Mouse (Mus musculus) heart, embryonic 13.5 days (tissue): Measurements from ENCODE around the gene Tas2r105. TPM values are rescaled to one million over a fixed set of nuclear protein-coding genes. Genes with fewer than 3 reads are reported as not detected.

Experiments
- ATAC-seq: fragments of 200-750 bp; cut with Nextera tagmentation; 2 replicates; pipeline ENCODE4 v1.8.0; 2017; ENCODE audit warnings: moderate TSS enrichment; ENCODE audit not compliant: insufficient number of reproducible peaks, low FRiP score, low TSS enrichment; ENCODE audit errors: extremely low read depth
- H3K27ac ChIP-seq: fragments of 300-500 bp; sonication (generic); replicated peaks from 2 replicates; pipeline ENCODE4 v1.5.1; 2015; ENCODE audit warnings: moderate library complexity, mild to moderate bottlenecking, inconsistent platforms
- H3K27me3 ChIP-seq: fragments of 300-500 bp; sonication (generic); replicated peaks from 2 replicates; pipeline ENCODE4 v1.6.1; 2015; ENCODE audit warnings: mild to moderate bottlenecking, inconsistent platforms
- H3K36me3 ChIP-seq: fragments of 300-500 bp; sonication (generic); 2 replicates; pipeline ENCODE4 v1.6.1; 2015; ENCODE audit warnings: mild to moderate bottlenecking, inconsistent platforms
- H3K4me1 ChIP-seq: fragments of 300-500 bp; sonication (generic); 2 replicates; pipeline ENCODE4 v1.6.1; 2015; ENCODE audit warnings: inconsistent platforms
- H3K4me2 ChIP-seq: fragments of 300-500 bp; sonication (generic); 2 replicates; pipeline ENCODE4 v1.6.1; 2015; ENCODE audit warnings: inconsistent platforms, mild to moderate bottlenecking, moderate library complexity
- H3K4me3 ChIP-seq: fragments of 300-500 bp; sonication (generic); 2 replicates; pipeline ENCODE4 v1.5.1; 2015; ENCODE audit warnings: moderate library complexity, mild to moderate bottlenecking, inconsistent platforms
- H3K9ac ChIP-seq: fragments of 300-500 bp; sonication (generic); 2 replicates; pipeline ENCODE4 v1.6.1; 2015; ENCODE audit warnings: inconsistent platforms, mild to moderate bottlenecking, moderate library complexity
- H3K9me3 ChIP-seq: fragments of 300-500 bp; sonication (generic); 2 replicates; pipeline ENCODE4 v1.6.1; 2016; ENCODE audit warnings: inconsistent platforms
- WGBS: fragments of 180-500 bp; shearing (Covaris S2); methylation state at CpG from one replicate; pipeline ENCODE4 v1.1.7; 2015; ENCODE audit warnings: mixed read lengths; 5-methylcytosine and 5-hydroxymethylcytosine counted together
- polyA plus RNA-seq: library from polyadenylated mRNA; unstranded; fragments of >200 nt; fragmentation: Nextera tagmentation; extraction: Ambion mirVana; gene quantifications from 2 replicates; pipeline ENCODE4 v1.2.1, GENCODE M21; 2015

Tas2r105 gene
- polyA plus RNA-seq: not detected in 2 replicates

GRCm38 (mm10) chr6:131687395-131687794, at the start of gene Tas2r105:
Gene Tas2r105, minus strand, starts transcription at chr6:131687495.
- no peak within 1 kb of the TSS for H3K4me2 ChIP-seq
- no peak within 1 kb of the TSS for H3K9ac ChIP-seq
- H3K27ac ChIP-seq: no peak within 1 kb of the TSS
- H3K4me1 ChIP-seq: no peaks in the 10 kb centered on the region
- H3K9me3 ChIP-seq: peaks cover 9% of the 10 kb centered on the region; the same call in 1 of the 2 replicates
- WGBS: 60% methylated on average over 1 of the region's 1 CpGs
- H3K36me3 ChIP-seq: no peaks in the 10 kb centered on the region
- no peaks in the 10 kb centered on the region for H3K27me3 ChIP-seq
- no peak within 1 kb of the TSS for H3K4me3 ChIP-seq
- no peak for ATAC-seq

- H3K9ac ChIP-seq: no peak overlapping the region
- H3K4me2 ChIP-seq: no peak overlapping the region
- no peak for ATAC-seq
- no peaks in the 10 kb centered on the region for H3K36me3 ChIP-seq
- WGBS: 42% methylated on average over 7 of the region's 7 CpGs
- H3K4me1 ChIP-seq: no peaks in the 10 kb centered on the region
- H3K4me3 ChIP-seq: no peak overlapping the region
- H3K27ac ChIP-seq: no peak overlapping the region
- no peaks in the 10 kb centered on the region for H3K27me3 ChIP-seq
- peaks cover 3% of the 10 kb centered on the region for H3K9me3 ChIP-seq
Measured at GRCm38 (mm10) chr6:131712803-131713202, 25.5 kb upstream of the Tas2r105 start.

- no peaks in the 10 kb centered on the region for H3K36me3 ChIP-seq
- no peak within 1 kb of the TSS for H3K9ac ChIP-seq
- H3K4me2 ChIP-seq: no peak within 1 kb of the TSS
- no peak for ATAC-seq
- no peaks in the 10 kb centered on the region for H3K27me3 ChIP-seq
- no peak within 1 kb of the TSS for H3K27ac ChIP-seq
- no peaks in the 10 kb centered on the region for H3K4me1 ChIP-seq
- no peak within 1 kb of the TSS for H3K4me3 ChIP-seq
- H3K9me3 ChIP-seq: 0 out of 2 replicates have a peak, but pooled peaks cover 5% of the 10 kb centered on the region
Measured at GRCm38 (mm10) chr6:131689963-131690362, 2.7 kb upstream of the Tas2r105 start, which contains the start of gene Tas2r114. Gene Tas2r114, minus strand, starts transcription at chr6:131690063.

- ATAC-seq: no peak
- Histone ChIP-seq H3K4me1 (no peaks in the 10 kb centered on the region), H3K4me2 (no peak within 1 kb of the TSS), H3K27ac (no peak within 1 kb of the TSS), H3K27me3 (no peaks in the 10 kb centered on the region), H3K9ac (no peak within 1 kb of the TSS), H3K9me3 (peaks cover 7% of the 10 kb centered on the region; the same call in 1 of the 2 replicates), H3K36me3 (no peaks in the 10 kb centered on the region), H3K4me3 (no peak within 1 kb of the TSS)
- 53% methylated on average over 1 of the region's 1 CpGs for WGBS
Measured at GRCm38 (mm10) chr6:131685644-131686043, 1.7 kb downstream of the Tas2r105 start, which contains the start of gene Tas2r104. Gene Tas2r104, minus strand, starts transcription at chr6:131685744.

- Histone ChIP-seq H3K4me2 (no peak within 1 kb of the TSS), H3K9me3 (peaks cover 10% of the 10 kb centered on the region; the same call in 1 of the 2 replicates), H3K4me1 (no peaks in the 10 kb centered on the region), H3K4me3 (no peak within 1 kb of the TSS), H3K36me3 (no peaks in the 10 kb centered on the region), H3K27me3 (no peaks in the 10 kb centered on the region), H3K27ac (no peak within 1 kb of the TSS), H3K9ac (no peak within 1 kb of the TSS)
- WGBS: 60% methylated on average over 3 of the region's 3 CpGs
- ATAC-seq: no peak
Measured at GRCm38 (mm10) chr6:131678786-131679185, 8.5 kb downstream of the Tas2r105 start, which contains the start of gene Tas2r106. Gene Tas2r106, minus strand, starts transcription at chr6:131678886.

GRCm38 (mm10) chr6:131660049-131660448, 27.2 kb downstream of the Tas2r105 start, which contains the start of gene Tas2r107:
Gene Tas2r107, minus strand, starts transcription at chr6:131660149.
- Histone ChIP-seq H3K36me3 (no peaks in the 10 kb centered on the region), H3K4me1 (no peaks in the 10 kb centered on the region), H3K27me3 (no peaks in the 10 kb centered on the region), H3K27ac (no peak within 1 kb of the TSS), H3K9ac (no peak within 1 kb of the TSS), H3K4me2 (no peak within 1 kb of the TSS), H3K9me3 (peaks cover 29% of the 10 kb centered on the region; the same call in 1 of the 2 replicates), H3K4me3 (no peak within 1 kb of the TSS)
- ATAC-seq: no peak

Other genes starting within 250 kb of the Tas2r105 start
- gene 5430401F13Rik, start 201.1 kb downstream of the Tas2r105 start, polyA plus RNA-seq: not detected in 2 replicates
- gene Gm6619, start 201.1 kb downstream of the Tas2r105 start, polyA plus RNA-seq: not detected in 2 replicates
- gene Tas2r130, start 56.6 kb downstream of the Tas2r105 start, polyA plus RNA-seq: not detected in 2 replicates
- not detected in 2 replicates for gene Tas2r107, start 27.3 kb downstream of the Tas2r105 start, polyA plus RNA-seq
- not detected in 2 replicates for gene Tas2r106, start 8.6 kb downstream of the Tas2r105 start, polyA plus RNA-seq
- gene Tas2r104, start 1.8 kb downstream of the Tas2r105 start, polyA plus RNA-seq: not detected in 2 replicates
- gene Tas2r114, start 2.6 kb upstream of the Tas2r105 start, polyA plus RNA-seq: not detected in 2 replicates